Mouse (Mus musculus) forebrain, postnatal 0 days (tissue): ENCODE data around the gene Zic1. TPM values are rescaled to one million over a fixed set of nuclear protein-coding genes. Genes with fewer than 3 reads are reported as not detected.
A peak's percentile ranks its signal among the peaks of the same experiment; 100 is the strongest.

Experiments used
- ATAC-seq: fragments of 200-750 bp; cut with Nextera tagmentation; 2 replicates; pipeline ENCODE4 v1.8.0; 2017; ENCODE audit warnings: mild to moderate bottlenecking, moderate library complexity
- DNase-seq: peaks from one replicate; pipeline ENCODE4 v3.0.0-alpha.2; 2015
- H3K27ac ChIP-seq: fragments of 300-500 bp; sonication (generic); 2 replicates; pipeline ENCODE4 v1.5.1; 2014; ENCODE audit warnings: low read depth, mild to moderate bottlenecking, antibody characterized with exemption, low read length, moderate library complexity, mixed read lengths
- H3K27me3 ChIP-seq: fragments of 300-500 bp; sonication (generic); 2 replicates; pipeline ENCODE4 v1.6.1; 2014; ENCODE audit warnings: mild to moderate bottlenecking, low read length, mixed read lengths; ENCODE audit not compliant: insufficient read depth
- H3K36me3 ChIP-seq: fragments of 300-500 bp; sonication (generic); 2 replicates; pipeline ENCODE4 v1.6.1; 2014; ENCODE audit warnings: mild to moderate bottlenecking, moderate library complexity; ENCODE audit not compliant: insufficient read depth
- H3K4me1 ChIP-seq: fragments of 300-500 bp; sonication (generic); 2 replicates; pipeline ENCODE4 v1.6.1; 2014; ENCODE audit warnings: antibody characterized with exemption; ENCODE audit not compliant: insufficient read depth
- H3K4me2 ChIP-seq: fragments of 300-500 bp; sonication (generic); 2 replicates; pipeline ENCODE4 v1.6.1; 2014; ENCODE audit warnings: low read depth, mild to moderate bottlenecking, moderate library complexity
- H3K4me3 ChIP-seq: fragments of 300-500 bp; sonication (generic); 2 replicates; pipeline ENCODE4 v1.5.1; 2014; ENCODE audit warnings: low read depth, low read length, mixed read lengths
- H3K9ac ChIP-seq: fragments of 300-500 bp; sonication (generic); 2 replicates; pipeline ENCODE4 v1.6.1; 2014; ENCODE audit warnings: mild to moderate bottlenecking
- H3K9me3 ChIP-seq: fragments of 300-500 bp; sonication (generic); 2 replicates; pipeline ENCODE4 v1.6.1; 2016; ENCODE audit warnings: low read length
- CTCF ChIP-seq: sonication (generic); IDR thresholded peaks from 2 replicates; pipeline ENCODE4 v1.5.1; 2016; ENCODE audit warnings: antibody characterized with exemption, control low read depth, low read depth
- WGBS: fragments of 180-500 bp; shearing (Covaris S2); extraction: QIAGEN DNeasy Blood & Tissue Kit; methylation state at CpG from one replicate; pipeline ENCODE4 v1.1.7; 2014; 5-methylcytosine and 5-hydroxymethylcytosine counted together
- polyA plus RNA-seq: library from polyadenylated mRNA; unstranded; fragments of >200 nt; fragmentation: Nextera tagmentation; extraction: Ambion mirVana; gene quantifications from 2 replicates; pipeline ENCODE4 v1.2.1, GENCODE M21; 2015
- total RNA-seq: library from RNA; depleted of rRNA; stranded (reverse); fragments of >200 nt; gene quantifications from 2 replicates; pipeline ENCODE4 v1.2.3, GENCODE M21; 2014

Zic1 gene
- total and polyA plus RNA-seq, 2 experiments from 2014 or later: 8.9 to 127 TPM

- TF ChIP-seq CTCF: no peak
- H3K36me3 ChIP-seq: no peaks in the 10 kb centered on the region
- 22% methylated on average over 4 of the region's 4 CpGs for WGBS
- ATAC-seq (no peak), DNase-seq (no peak)
- H3K4me1 ChIP-seq: no peaks in the 10 kb centered on the region
- H3K4me3 ChIP-seq: no peak overlapping the region
- H3K27ac ChIP-seq: no peak overlapping the region
- peaks cover 93% of the 10 kb centered on the region for H3K27me3 ChIP-seq
- no peak overlapping the region for H3K9ac ChIP-seq
- no peak overlapping the region for H3K4me2 ChIP-seq
- H3K9me3 ChIP-seq: no peaks in the 10 kb centered on the region
Observed at GRCm38 (mm10) chr9:91388173-91388572, 22.6 kb upstream of the Zic1 start.

- Histone ChIP-seq H3K9ac (no peak overlapping the region), H3K4me1 (no peaks in the 10 kb centered on the region), H3K4me2 (no peak overlapping the region), H3K27ac (no peak overlapping the region), H3K27me3 (peaks cover 92% of the 10 kb centered on the region), H3K36me3 (no peaks in the 10 kb centered on the region), H3K9me3 (no peaks in the 10 kb centered on the region), H3K4me3 (no peak overlapping the region)
- 13% methylated on average over 5 of the region's 5 CpGs for whole genome bisulfite sequencing
- ATAC-seq (no peak), DNase-seq (no peak)
- no peak for TF ChIP-seq CTCF
Observed at GRCm38 (mm10) chr9:91387740-91388080, 22.1 kb upstream of the Zic1 start.

- Histone ChIP-seq H3K4me1 (no peaks in the 10 kb centered on the region), H3K27ac (peak overlapping the region; percentile 6; the same call in 1 of the 2 replicates), H3K4me3 (peak overlapping the region; percentile 13; the same call in 1 of the 2 replicates), H3K36me3 (no peaks in the 10 kb centered on the region), H3K4me2 (peak overlapping the region; percentile 24), H3K27me3 (peaks cover 91% of the 10 kb centered on the region), H3K9ac (no peak overlapping the region), H3K9me3 (no peaks in the 10 kb centered on the region)
- 5% methylated on average over 31 of the region's 31 CpGs for WGBS
- DNase-seq: no peak
- no peak for TF ChIP-seq CTCF
- no peak for ATAC-seq
Observed at GRCm38 (mm10) chr9:91386891-91387739, 21.5 kb upstream of the Zic1 start.

GRCm38 (mm10) chr9:91386502-91386890 is 20.9 kb upstream of the Zic1 start:
- no peak for TF ChIP-seq CTCF
- no peaks in the 10 kb centered on the region for H3K36me3 ChIP-seq
- H3K27me3 ChIP-seq: peaks cover 85% of the 10 kb centered on the region
- no peaks in the 10 kb centered on the region for H3K4me1 ChIP-seq
- H3K9ac ChIP-seq: no peak overlapping the region
- no peak for ATAC-seq
- H3K4me3 ChIP-seq: peak overlapping the region; percentile 13; the same call in 1 of the 2 replicates
- H3K4me2 ChIP-seq: peak overlapping the region; percentile 8; the same call in 1 of the 2 replicates
- no peaks in the 10 kb centered on the region for H3K9me3 ChIP-seq
- peak overlapping the region; percentile 35; the same call in 1 of the 2 replicates for H3K27ac ChIP-seq
- 6% methylated on average over 17 of the region's 17 CpGs for WGBS
- DNase-seq: no peak

GRCm38 (mm10) chr9:91385561-91386430 is 20.2 kb upstream of the Zic1 start:
- H3K27ac ChIP-seq: peak overlapping the region; percentile 35; the same call in 1 of the 2 replicates
- H3K4me3 ChIP-seq: no peak overlapping the region
- no peaks in the 10 kb centered on the region for H3K36me3 ChIP-seq
- ATAC-seq: no peak
- TF ChIP-seq CTCF: no peak
- H3K9me3 ChIP-seq: no peaks in the 10 kb centered on the region
- DNase-seq: no peak
- H3K4me2 ChIP-seq: 0 out of 2 replicates have a peak overlapping the region, but pooled peaks have one; percentile 8
- H3K4me1 ChIP-seq: no peaks in the 10 kb centered on the region
- WGBS: 13% methylated on average over 8 of the region's 8 CpGs
- no peak overlapping the region for H3K9ac ChIP-seq
- H3K27me3 ChIP-seq: peaks cover 78% of the 10 kb centered on the region

GRCm38 (mm10) chr9:91384693-91385560 is 19.3 kb upstream of the Zic1 start:
- Histone ChIP-seq H3K27ac (peak overlapping the region; percentile 6; the same call in 1 of the 2 replicates), H3K9me3 (no peaks in the 10 kb centered on the region), H3K4me1 (no peaks in the 10 kb centered on the region), H3K4me3 (no peak overlapping the region), H3K27me3 (peaks cover 77% of the 10 kb centered on the region), H3K4me2 (no peak overlapping the region), H3K9ac (no peak overlapping the region), H3K36me3 (no peaks in the 10 kb centered on the region)
- DNase-seq (no peak), ATAC-seq (no peak)
- 37% methylated on average over 4 of the region's 4 CpGs for WGBS
- no peak for TF ChIP-seq CTCF
